Mouse (Mus musculus) heart, postnatal 25 days (tissue): ENCODE measurements around the gene Brd1. TPM values are rescaled to one million over a fixed set of nuclear protein-coding genes. Genes with fewer than 3 reads are reported as not detected.

ENCODE experiments used
- DNase-seq: peaks from one replicate; pipeline ENCODE4 v3.0.0; 2022; ENCODE audit warnings: low spot score
- intact Hi-C: fragments of 180-260 bp; cut with DNase I; formaldehyde crosslinking; loops from one replicate; pipeline ENCODE4 v1.15.1; 2025
- total RNA-seq, 2 experiments: library from RNA; stranded (reverse); gene quantifications; 2 replicates each; pipeline ENCODE4 v1.2.3; 2021

Brd1 gene
- total RNA-seq, 2 experiments from 2014 or later, result 29.3 to 31.9 TPM

DNA sequence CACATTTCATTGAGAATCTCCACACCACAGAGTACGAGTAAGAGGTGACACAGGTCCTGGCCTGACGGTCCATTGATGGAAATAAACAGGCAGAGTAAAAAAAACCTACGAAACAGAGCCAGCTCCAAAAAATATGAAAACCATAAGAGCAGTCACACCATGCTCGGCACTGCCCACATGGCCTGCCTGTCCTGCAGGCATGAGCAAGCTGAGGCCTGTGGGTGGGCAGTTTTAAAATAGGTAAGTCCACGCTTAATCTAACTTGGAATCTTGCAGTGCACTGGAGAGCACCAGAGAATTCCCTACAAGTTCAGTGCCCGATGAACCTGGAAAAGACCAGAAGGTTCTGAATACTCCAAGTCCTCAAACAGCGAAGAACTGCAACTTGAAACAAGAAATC is 38.0 kb downstream of the Brd1 start:
- intact Hi-C loops, result no loop called here
- no peak for DNase-seq

DNA sequence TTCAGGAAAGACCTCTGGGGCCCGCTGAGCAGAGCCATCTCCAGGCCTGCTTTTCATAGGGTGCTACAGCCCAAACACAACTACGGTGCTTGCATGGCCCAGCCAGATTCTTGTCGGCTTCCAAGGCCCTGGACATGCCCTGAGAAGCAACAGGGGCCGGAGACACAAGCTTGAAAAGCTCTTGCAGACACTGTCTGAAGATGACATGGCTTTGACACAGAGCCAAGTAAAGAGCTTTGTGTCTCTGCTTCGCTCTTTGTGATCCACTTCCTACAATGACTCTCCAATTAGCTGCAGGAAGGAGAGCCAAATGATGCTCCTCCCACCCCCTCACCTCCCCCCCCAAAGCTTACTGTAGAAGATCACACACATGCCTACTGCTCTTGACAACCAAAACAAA is 40.0 kb downstream of the Brd1 start:
- intact Hi-C loops, result no loop called here
- DNase-seq, result no peak

GRCm38 (mm10) chr15:88692720-88693119 is 41.3 kb downstream of the Brd1 start:
- intact Hi-C loops, result no loop called here
- DNase-seq, result no peak

DNA sequence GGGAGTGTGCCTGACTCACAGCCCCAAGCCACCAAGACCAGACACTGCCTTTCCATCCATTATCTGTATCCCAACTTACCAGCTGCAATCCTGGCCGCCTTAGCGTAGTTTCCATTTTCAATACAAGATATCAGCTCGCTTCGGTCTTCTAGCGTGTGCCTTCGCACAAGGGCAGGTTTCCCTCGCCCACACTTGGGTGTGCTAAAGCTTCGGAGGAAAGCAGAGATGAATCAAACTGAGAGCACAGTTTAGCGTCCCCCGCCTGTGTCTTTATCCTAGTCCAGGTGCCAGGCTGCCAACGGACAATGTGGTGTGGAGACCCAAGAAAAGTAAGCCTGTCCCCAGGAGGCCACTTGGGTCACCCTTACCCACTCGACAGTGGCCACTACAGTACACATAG is 42.9 kb downstream of the Brd1 start:
- intact Hi-C loops, result no loop called here
- DNase-seq, result no peak

GRCm38 (mm10) chr15:88688120-88688519 is 45.9 kb downstream of the Brd1 start:
- intact Hi-C loops, result no loop called here
- no peak for DNase-seq

DNA sequence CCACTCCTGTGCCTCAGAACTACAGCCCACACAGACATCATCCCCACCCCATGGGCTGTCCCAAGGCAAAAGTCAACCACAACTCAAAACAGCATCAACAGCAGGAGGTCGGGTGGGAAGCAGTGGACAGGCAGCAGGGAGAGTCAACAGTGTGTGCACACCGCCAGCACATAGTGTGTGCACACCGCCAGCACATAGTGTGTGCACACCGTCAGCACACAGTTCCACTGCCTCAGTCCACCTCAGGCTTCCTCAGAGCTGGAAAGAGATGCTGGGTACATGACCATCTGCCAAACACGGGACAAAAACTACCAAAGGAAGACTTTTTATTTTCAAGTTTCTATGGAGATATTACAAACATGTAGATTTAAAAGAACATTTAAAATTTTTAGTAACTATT is 47.3 kb downstream of the Brd1 start:
- DNase-seq, result no peak
- intact Hi-C loops, result no loop called here

- DNase-seq, result no peak
- intact Hi-C loops, result no loop called here
Measured at GRCm38 (mm10) chr15:88684039-88684438, 50.0 kb downstream of the Brd1 start.

GRCm38 (mm10) chr15:88680931-88681330 is 53.1 kb downstream of the Brd1 start:
- DNase-seq, result no peak
- intact Hi-C loops, result no loop called here

DNA sequence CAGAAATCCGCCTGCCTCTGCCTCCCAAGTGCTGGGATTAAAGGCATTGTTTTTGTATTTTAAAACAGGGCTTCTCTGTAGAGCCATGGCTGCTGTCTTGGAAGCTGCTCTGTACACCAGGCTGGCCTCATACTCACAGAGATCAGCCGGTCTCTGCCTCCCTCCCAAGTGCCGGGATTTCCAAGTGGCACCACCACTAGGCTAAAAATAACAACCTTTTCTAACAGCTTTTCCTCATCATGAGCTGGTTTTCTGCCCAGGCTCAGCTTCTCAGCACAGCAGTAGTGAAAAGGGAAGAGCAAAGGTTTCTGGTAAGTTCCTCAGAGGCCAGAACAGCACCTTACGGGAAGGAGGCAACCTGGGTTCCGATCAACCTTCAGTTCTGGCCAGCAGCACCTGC is 56.5 kb downstream of the Brd1 start:
- no peak for DNase-seq
- intact Hi-C loops, result no loop called here

GRCm38 (mm10) chr15:88675998-88676397 is 58.0 kb downstream of the Brd1 start:
- no peak for DNase-seq
- intact Hi-C loops, result no loop called here

- DNase-seq, result no peak
- intact Hi-C loops, result no loop called here
Measured at GRCm38 (mm10) chr15:88668693-88669092, 65.3 kb downstream of the Brd1 start.

DNA sequence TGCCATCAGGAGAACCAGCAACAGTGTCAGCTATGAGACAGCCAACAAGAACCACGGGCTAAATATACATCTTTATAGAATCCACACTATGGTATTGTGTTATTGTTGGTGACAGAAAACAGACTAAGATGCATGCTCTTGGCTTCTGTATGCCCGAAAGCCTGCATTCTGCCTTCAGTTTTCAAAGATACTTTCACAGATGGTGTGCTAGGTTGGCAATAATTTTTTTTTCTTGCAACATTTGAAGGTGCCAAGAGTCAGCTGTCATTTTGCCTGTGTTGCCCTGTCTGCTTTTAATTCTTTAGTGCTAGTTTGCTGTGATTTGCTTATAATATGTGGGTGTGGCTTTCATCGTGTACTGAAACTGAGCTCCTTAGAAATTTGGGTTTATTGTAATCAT is 66.4 kb downstream of the Brd1 start:
- intact Hi-C loops, result no loop called here
- no peak for DNase-seq

DNA sequence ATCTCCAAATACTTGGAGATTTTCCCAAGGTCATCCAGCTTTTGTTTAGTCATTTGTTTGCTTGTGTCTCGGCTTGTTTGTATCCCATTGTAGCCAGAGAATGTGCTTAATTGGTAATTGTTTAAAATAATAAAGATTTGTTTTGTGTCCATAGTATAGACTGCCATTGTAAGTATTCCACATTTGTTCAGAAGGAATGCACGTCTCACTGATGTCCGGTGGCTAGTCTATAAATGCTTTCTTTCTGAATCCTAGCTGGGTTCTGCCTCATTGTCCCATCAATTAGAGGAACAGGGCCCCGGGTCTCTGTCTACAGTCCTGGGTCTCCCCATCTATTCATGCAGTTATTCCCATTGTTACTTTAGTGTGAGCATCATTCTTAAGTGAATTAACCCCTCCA is 68.2 kb downstream of the Brd1 start:
- DNase-seq, result no peak
- intact Hi-C loops, result no loop called here

DNA sequence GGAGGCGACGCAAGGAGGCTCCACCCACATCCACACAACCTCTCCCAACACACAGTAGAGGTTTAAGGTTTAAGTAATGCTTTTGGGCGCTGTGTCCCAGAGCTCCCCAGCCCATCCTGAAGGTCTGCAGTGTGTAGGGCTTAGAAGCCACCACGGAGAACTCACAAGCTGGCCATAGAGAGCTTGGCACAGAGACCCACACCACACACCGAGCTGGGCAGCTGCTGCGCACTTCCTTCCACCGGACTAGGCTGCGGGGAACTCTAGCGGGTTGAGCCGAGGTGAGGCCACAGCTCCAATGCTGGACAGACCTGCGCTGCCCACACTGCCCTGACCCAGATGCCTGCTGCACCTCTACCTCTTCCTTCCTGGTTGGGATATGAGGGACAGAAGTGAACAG is 71.0 kb downstream of the Brd1 start:
- intact Hi-C loops, result no loop called here

DNA sequence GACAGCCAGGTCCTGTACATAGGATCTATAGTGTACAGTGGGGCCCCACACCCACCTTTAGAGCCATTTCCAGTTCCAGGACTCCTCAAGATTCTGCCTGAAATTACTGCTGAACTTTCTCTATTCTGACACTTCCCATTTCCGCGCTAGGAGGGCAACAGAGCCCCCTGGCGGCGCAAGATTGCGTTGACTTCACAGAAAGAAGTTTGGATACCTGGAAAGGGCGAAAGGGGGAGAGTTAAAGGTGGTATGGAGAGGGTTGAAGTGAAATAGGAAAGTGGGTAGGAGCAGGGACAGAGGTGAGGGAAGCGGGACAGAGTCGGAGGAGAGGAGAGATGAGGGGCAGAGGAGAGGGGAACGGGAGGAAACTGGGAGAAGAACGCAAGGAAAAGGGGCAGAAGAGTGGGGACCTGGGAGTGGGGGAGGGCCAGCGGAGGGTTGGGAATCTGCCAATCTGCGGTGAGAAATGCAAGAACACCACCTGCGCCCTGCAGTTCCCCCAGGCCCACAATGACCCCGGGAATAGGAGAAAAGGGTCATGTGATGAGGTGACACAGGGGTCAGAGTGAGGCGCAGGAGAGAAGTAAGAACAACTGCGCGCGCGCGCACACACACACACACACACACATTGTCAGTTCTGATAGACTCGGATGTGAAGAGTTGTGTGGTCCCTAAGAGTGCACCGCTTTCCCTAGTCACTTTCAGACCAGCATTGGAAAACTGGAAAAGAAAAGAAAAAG is 71.8 kb downstream of the Brd1 start:
- DNase-seq, result no peak
- intact Hi-C loops, result no loop called here

More for the DNA sequence above, 71.0 kb downstream of the Brd1 start:
- DNase-seq, result no peak

DNA sequence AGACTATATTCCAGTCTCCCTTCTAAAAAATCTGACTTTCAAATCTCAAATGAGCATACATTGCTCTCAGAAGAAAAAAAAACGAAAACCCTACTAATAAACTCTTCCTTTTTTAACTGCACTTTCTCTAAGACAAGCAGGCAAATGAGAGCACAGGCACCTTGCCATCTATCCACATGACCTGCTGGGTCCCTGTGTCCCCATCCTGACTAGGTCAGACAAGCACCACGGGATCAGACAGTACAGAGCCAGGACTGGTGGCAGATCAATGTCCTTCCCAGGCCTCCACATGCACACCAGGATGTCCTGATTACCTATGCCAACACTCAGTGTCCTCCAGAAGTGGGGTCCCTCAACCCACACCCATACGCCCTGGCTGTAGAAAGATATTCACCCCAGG is 72.4 kb downstream of the Brd1 start:
- DNase-seq, result no peak

GRCm38 (mm10) chr15:88652006-88652405 is 82.0 kb downstream of the Brd1 start:
- intact Hi-C loops, result loop anchor here (10.0 kb wide), 1 partner anchor 1027 kb away; no protein-coding TSS in a partner anchor
- DNase-seq, result no peak

More for the DNA sequence above, 72.4 kb downstream of the Brd1 start:
- intact Hi-C loops, result no loop called here

GRCm38 (mm10) chr15:88651019-88651418 is 83.0 kb downstream of the Brd1 start:
- DNase-seq, result no peak
- intact Hi-C loops, result loop anchor here (10.0 kb wide), 1 partner anchor 1026 kb away; no protein-coding TSS in a partner anchor
